Mouse (Mus musculus) E14TG2a.4 (cell line): ENCODE measurements around the gene Snx21.

Source experiments
- CTCF ChIP-seq: conservative IDR thresholded peaks from 2 replicates; pipeline ENCODE4 v1.5.1; 2014; ENCODE audit warnings: low read length
- NANOG ChIP-seq: IDR thresholded peaks from 2 replicates; pipeline ENCODE4 v1.6.1; 2014; ENCODE audit warnings: borderline replicate concordance, low read length, mixed read lengths
- POU5F1 ChIP-seq: IDR thresholded peaks from 2 replicates; pipeline ENCODE4 v1.6.1; 2014; ENCODE audit warnings: low read length, borderline replicate concordance

GRCm38 (mm10) chr2:164822636-164823165 is 37.1 kb downstream of the Snx21 start, which contains the start of gene Zswim1:
- TF ChIP-seq CTCF: no peak
- TF ChIP-seq NANOG: no peak
- TF ChIP-seq POU5F1: no peak
